Mouse (Mus musculus): ENCODE data around the gene Olfr535.
"Not testable (repeated sequence)": the region's sequence is repeated elsewhere in the genome, so short reads cannot be mapped to it uniquely, and the experiment has no call there.

Gene Olfr535

DNA sequence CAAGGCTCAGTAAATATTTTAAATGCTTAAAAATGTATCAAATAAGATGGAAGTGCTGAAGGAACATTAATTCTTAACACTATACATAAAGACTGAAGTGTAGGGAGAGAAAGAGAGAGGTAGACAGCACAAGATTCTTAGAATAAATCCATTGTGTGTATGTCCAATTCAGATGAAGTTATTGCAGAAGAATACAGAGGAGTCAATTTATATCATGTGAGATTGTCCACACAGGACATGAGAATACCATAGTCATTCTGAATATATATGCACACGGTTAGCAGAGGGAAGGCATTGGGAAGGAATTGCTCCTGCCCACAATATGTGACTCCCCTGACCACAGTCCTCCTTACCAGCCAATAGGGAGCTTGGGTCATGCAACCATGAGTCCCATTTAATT, at the start of gene Olfr535:
Gene Olfr535, plus strand, starts transcription at position 301 of the 400 bp plus-strand sequence.
- DNase-seq, result no peak

DNA sequence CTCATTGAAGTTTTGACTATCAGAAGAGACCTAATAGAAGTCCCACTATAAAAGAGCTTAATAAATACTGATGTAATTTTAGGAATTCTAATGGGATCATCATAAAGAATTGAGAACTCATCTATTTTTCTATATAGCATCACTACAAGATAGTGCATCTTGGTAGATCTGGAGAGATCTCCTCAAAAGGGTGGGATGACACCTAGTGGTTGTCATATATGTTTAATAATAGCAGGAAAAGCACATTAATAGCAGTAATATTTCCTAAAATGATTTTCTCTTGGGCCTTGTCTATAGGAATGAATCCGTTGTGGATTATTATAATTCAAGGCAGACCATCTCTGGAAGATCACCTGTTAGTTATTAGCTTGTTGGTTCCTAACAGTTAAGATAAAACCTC, 40.9 kb upstream of the Olfr535 start:
- DNase-seq, result no peak

DNA sequence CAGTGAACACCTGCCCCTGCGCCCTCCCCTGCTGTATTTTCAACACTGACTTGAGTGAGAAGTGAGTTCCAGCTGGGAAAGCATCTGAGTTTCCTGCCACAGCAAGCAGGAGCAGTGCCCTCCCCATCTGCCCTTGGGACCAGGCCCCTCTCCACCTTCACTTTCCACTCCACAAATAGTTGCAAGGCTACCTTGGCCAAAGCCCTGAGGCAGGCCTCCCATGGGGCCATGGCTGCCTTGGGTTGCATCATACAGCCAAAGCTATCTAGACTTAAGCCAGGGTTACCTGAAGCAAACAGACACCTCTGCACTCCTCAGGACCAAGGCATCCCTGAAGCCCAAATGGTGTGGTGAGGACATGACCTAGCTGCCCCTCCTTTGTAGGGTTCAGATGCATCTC, 20.9 kb upstream of the Olfr535 start, which contains the start of gene Olfr533:
Gene Olfr533, plus strand, starts transcription at position 301 of the 400 bp plus-strand sequence.
- DNase-seq, result not testable (repeated sequence)

DNA sequence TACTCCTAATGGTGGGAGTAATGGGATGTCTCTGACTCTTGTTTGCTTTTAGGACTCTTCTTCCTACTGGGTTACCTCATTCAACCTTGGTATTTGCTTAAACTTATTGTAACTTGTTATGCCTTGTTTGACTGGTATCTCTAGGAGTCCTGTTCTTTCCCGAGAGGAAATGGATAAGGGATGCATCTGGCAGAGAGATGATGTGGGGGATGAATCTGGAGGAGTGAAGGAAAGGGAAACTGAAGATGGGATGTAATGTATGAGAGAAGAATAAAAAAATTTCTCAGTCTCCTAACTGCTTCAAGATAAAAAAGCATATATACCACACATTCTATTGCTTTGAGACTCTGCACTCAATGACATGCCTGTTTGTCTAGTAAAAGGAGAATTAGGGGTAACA, 6.1 kb upstream of the Olfr535 start:
- no peak for DNase-seq

DNA sequence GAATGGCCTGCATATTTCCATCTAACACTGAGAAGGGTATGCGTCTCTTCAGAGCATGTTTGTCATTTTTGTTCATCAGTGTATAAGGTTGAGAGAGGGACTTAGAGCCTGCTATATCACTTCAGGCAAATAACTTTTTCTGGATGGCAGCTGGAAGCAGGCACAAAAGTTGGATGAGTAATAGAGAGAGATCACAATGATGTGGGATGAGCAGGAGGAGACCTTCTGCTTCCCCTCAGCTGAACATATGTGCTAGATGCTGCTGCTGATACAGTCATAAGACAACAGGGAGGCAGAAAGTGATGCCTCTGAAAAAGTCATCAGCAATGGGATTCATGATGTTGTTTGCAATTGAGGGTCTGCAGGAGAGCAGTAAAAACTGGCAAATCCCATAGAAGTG, 5.3 kb upstream of the Olfr535 start:
- no peak for DNase-seq

DNA sequence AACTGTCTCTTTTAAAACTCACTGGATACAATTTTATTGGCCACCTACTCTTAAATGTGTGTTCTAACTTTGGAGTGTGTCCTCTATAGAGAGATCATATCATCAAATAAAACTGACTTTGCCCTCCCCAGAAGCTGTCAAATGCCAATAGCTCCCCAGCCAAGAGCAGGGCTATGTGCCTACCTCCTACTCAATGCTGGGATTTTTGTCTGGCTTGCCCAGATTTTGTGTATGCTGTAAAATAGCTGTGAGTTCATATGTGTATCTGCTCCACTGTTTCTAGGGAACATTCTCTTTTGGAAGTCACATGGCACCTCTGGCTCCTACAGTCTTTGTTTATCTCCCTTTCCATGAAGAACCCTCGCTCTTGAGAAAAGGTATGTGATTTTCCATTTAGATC, 5.0 kb downstream of the Olfr535 start:
- DNase-seq, result no peak

DNA sequence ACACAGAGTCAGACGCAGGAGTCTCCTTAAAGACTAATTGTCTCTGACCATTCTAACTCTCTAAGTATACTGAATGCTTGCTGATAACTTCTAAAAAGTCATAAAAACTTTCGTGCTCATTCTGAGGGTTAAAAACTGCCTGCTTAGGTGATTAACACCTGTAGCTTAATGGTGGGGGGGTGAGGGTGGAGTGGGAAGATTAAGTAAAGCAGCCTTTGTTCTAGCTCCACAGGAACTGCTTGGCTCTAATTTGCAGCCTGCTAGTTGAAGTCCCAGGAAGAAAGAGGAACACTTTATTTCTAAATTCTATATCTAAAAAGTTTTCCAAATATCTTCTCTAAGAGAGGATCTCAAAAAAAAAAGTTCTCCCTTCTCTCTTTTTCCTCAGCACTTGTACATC, 10.2 kb downstream of the Olfr535 start:
- no peak for DNase-seq

DNA sequence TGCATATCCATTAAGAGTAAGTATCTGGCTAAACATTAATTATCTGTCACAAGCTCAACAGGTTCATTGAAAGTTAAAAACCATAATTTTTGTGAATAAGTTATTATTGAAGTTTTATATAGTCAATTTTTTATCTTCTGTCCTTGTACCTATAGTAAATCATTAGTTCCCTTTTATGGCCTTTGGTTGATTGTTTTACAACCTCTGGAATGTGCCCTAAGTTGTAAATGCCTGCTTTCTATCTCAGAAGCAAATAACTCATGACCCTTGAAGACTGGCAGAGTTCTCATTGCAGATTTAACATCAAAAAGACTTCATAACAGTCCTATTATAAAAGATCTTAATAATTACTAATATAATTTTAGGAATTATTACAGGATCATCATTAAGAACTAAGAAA, 10.7 kb downstream of the Olfr535 start:
- DNase-seq, result no peak

DNA sequence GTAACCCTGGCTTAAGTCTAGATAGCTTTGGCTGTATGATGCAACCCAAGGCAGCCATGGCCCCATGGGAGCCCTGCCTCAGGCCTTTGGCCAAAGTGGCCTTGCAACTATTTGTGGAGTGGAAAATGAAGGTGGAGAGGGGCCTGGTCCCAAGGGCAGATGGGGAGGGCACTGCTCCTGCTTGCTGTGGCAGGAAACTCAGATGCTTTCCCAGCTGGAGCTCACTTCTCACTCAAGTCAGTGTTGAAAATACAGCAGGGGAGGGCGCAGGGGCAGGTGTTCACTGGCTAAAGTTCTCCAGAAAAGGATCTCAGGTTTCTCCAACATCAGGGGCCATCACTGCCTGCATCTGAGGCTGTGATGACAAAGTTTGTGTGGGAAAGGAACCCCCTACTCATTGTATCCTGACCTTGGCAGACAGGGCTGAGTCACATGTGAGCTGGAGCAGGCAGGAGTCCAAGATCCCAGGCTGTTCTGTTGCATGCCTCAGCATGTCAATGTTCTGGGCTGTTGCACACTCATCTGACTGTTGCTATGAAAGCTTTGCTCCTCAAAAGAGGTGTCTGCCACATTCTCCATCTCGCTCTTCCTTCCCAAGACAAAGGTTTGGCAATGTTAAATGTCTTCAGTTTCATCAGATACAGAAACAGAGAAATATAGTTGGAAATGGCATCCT, 23.5 kb downstream of the Olfr535 start, which contains the start of gene Olfr536:
Gene Olfr536, minus strand, starts transcription at position 51 of the 676 bp plus-strand sequence.
- DNase-seq, result not testable (repeated sequence)

DNA sequence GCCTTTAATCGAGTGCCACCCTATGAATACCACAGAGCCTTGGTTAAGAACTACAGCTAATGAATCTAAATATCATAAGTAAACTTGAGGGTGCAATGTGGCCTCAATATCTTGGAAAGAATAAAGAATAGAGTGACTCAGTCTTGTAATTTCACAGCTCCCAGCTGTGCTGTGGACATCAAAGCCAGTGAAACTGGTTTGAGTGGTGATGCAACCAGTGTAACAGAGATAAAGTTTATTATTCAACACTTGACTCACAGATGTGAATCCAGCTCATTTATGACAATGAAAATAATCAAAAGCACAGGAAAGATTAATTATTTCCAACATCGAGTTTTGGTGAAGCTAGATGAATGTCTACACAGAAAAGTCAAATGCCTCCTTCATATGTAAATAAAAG, 55.7 kb downstream of the Olfr535 start:
- no peak for DNase-seq

All from lung, postnatal 14 days (tissue).